Mouse (Mus musculus) megakaryocyte, embryonic 14.5 days (primary cell): ENCODE data around the gene Kcna4.

Experiments
- FLI1 ChIP-seq: IDR thresholded peaks from 2 replicates; pipeline ENCODE4 v1.6.1; 2012; ENCODE audit warnings: low read length, inconsistent platforms, mixed read lengths
- GATA1 ChIP-seq: IDR thresholded peaks from 3 replicates; pipeline ENCODE4 v1.6.1; 2012; ENCODE audit warnings: mixed read lengths, low read length, inconsistent platforms, borderline replicate concordance

DNA sequence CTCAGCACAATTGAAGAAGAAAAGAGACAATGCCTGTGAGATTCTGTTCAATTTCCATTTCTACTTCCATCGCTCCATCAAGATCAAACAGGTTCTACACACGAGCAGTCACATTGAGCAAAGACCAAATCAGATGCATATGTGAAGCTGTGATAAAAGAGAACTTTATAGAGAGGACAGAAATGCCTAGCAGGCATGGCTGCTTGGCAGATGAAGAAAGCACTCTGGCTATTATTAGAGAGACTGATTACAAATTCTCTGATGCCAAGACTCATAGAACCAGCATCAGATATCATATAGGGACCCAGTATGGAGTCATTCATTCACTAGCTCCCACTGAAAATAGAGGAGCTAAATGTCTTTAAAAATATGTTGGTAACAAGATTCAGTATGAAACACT lies 24.2 kb upstream of the Kcna4 start:
- TF ChIP-seq GATA1 (no peak), FLI1 (no peak)
